Mouse (Mus musculus) telencephalon, adult 2 months (tissue): ENCODE measurements at regions not wholly inside any gene's neighbourhood (a gene's known extent, or its start where the extent isn't known, plus 50 kb on each side); places are given as distances from the start of the nearest gene placed in this dataset.

Experiments used
- DNase-seq: peaks from one replicate; pipeline ENCODE4 v3.0.0-alpha.2; 2011; ENCODE audit warnings: low read depth, low spot score

- DNase-seq, result no peak
Observed at GRCm38 (mm10) chr13:60061589-60061988, 115.6 kb downstream of the Gas1 start.

- DNase-seq, result no peak
Observed at GRCm38 (mm10) chr13:60057761-60058274, 119.3 kb downstream of the Gas1 start.

GRCm38 (mm10) chr13:60054531-60054930 lies 122.6 kb downstream of the Gas1 start:
- DNase-seq, result no peak

- DNase-seq, result no peak
Observed at GRCm38 (mm10) chr13:60054081-60054480, 123.1 kb downstream of the Gas1 start.

GRCm38 (mm10) chr13:60051866-60052265 lies 125.3 kb downstream of the Gas1 start:
- DNase-seq, result no peak

- no peak for DNase-seq
Observed at GRCm38 (mm10) chr13:60050799-60051580, 126.2 kb downstream of the Gas1 start.

- DNase-seq, result no peak
Observed at GRCm38 (mm10) chr13:60049703-60050102, 127.5 kb downstream of the Gas1 start.

GRCm38 (mm10) chr13:60047791-60048730 lies 129.1 kb downstream of the Gas1 start:
- peak; percentile 67 for DNase-seq

GRCm38 (mm10) chr13:60045752-60046151 lies 131.4 kb downstream of the Gas1 start:
- no peak for DNase-seq

GRCm38 (mm10) chr13:60044876-60045275 lies 132.3 kb downstream of the Gas1 start:
- DNase-seq, result no peak

GRCm38 (mm10) chr13:60042443-60042842 lies 134.7 kb downstream of the Gas1 start:
- no peak for DNase-seq

- DNase-seq, result no peak
Observed at GRCm38 (mm10) chr13:60035536-60036130, 141.5 kb downstream of the Gas1 start.

- no peak for DNase-seq
Observed at GRCm38 (mm10) chr13:60033116-60033515, 144.0 kb downstream of the Gas1 start.

- no peak for DNase-seq
Observed at GRCm38 (mm10) chr13:60032586-60032985, 144.6 kb downstream of the Gas1 start.

- no peak for DNase-seq
Observed at GRCm38 (mm10) chr13:60029591-60029990, 147.6 kb downstream of the Gas1 start.

- DNase-seq, result no peak
Observed at GRCm38 (mm10) chr13:60020175-60020487, 157.0 kb downstream of the Gas1 start.

GRCm38 (mm10) chr13:60019291-60020174 lies 157.6 kb downstream of the Gas1 start:
- DNase-seq, result no peak

GRCm38 (mm10) chr13:60015854-60016366 lies 161.3 kb downstream of the Gas1 start:
- no peak for DNase-seq

GRCm38 (mm10) chr13:60012046-60012813 lies 164.9 kb downstream of the Gas1 start:
- no peak for DNase-seq

- no peak for DNase-seq
Observed at GRCm38 (mm10) chr13:60011092-60011491, 166.1 kb downstream of the Gas1 start.
